Mouse (Mus musculus): ENCODE measurements around the gene Gdf10. TPM values are rescaled to one million over a fixed set of nuclear protein-coding genes. Genes with fewer than 3 reads are reported as not detected.

The Gdf10 gene
- polyA plus RNA-seq, 1 experiment from 2014 or later: 6.6 TPM

Other genes starting within 250 kb of the Gdf10 start
- gene Gdf2, start 17.5 kb downstream of the Gdf10 start, polyA plus RNA-seq (2015; fragmentation: Nextera tagmentation; extraction: Ambion mirVana): 0.41 and 0.87 TPM in 2 replicates
- gene Rbp3, start 30.4 kb downstream of the Gdf10 start, polyA plus RNA-seq (2015; fragmentation: Nextera tagmentation; extraction: Ambion mirVana): 0.03 TPM in 1 of 2 replicates, not detected in the other
- 0.12 and 0.15 TPM in 2 replicates for gene Zfp488, start 55.2 kb downstream of the Gdf10 start, polyA plus RNA-seq (2015; fragmentation: Nextera tagmentation; extraction: Ambion mirVana)
- gene Gm30083, start 91.6 kb downstream of the Gdf10 start, polyA plus RNA-seq (2015; fragmentation: Nextera tagmentation; extraction: Ambion mirVana): not detected in 2 replicates
- not detected in 2 replicates for gene Gm5460, start 93.2 kb downstream of the Gdf10 start, polyA plus RNA-seq (2015; fragmentation: Nextera tagmentation; extraction: Ambion mirVana)
- gene Antxrl, start 129.1 kb downstream of the Gdf10 start, polyA plus RNA-seq (2015; fragmentation: Nextera tagmentation; extraction: Ambion mirVana): not detected in 2 replicates
- 27.8 and 40.7 TPM in 2 replicates for gene Anxa8, start 162.4 kb downstream of the Gdf10 start, polyA plus RNA-seq (2015; fragmentation: Nextera tagmentation; extraction: Ambion mirVana)
- gene A630023A22Rik, start 179.2 kb downstream of the Gdf10 start, polyA plus RNA-seq (2015; fragmentation: Nextera tagmentation; extraction: Ambion mirVana): not detected in 2 replicates
- 0.13 and 0.34 TPM in 2 replicates for gene Npy4r, start 228.9 kb downstream of the Gdf10 start, polyA plus RNA-seq (2015; fragmentation: Nextera tagmentation; extraction: Ambion mirVana)

Data from stomach, embryonic 15.5 days (tissue).